ENCODE assay signal across 21 mouse cellular contexts in genomic region chrX:99541916-99542315, GRCm38 (mm10).
"Had no signal": no experiment of that assay in that cellular context is flagged by ENCODE, and none has a peak within 500 bp of the region (broad histone marks: within the 10 kb centered on the region; RNA-seq: fewer than 3 reads in every experiment).

No protein-coding gene starts in this region.

- H3K4me1 ChIP-seq: limb, embryonic 13.5 days; liver, embryonic 12.5 days; liver, embryonic 15.5 days; stomach, embryonic 15.5 days had no signal

- DNase-seq: kidney, adult 11 months; kidney, adult 9 months; kidney, postnatal 25 days; layer of hippocampus, adult 9-11 months; liver; lung, embryonic 14.5 days; right cerebral cortex, adult 18-20 months; right cerebral cortex, postnatal 14 days; spleen, adult 18-20 months; thymus, postnatal 25 days had no signal

- H3K4me3 ChIP-seq: layer of hippocampus, adult 2 months; limb, embryonic 10.5 days; limb, embryonic 13.5 days; liver, embryonic 12.5 days; liver, embryonic 15.5 days; megakaryocyte, embryonic 14.5 days; midbrain, embryonic 10.5 days; midbrain, embryonic 13.5 days; neural tube, embryonic 12.5 days; neural tube, embryonic 15.5 days; stomach, embryonic 15.5 days had no signal

- H3K27ac ChIP-seq: layer of hippocampus, adult 2 months; limb, embryonic 10.5 days; limb, embryonic 13.5 days; liver, embryonic 12.5 days; liver, embryonic 15.5 days; midbrain, embryonic 10.5 days; midbrain, embryonic 13.5 days; neural tube, embryonic 12.5 days; neural tube, embryonic 15.5 days; stomach, embryonic 15.5 days had no signal

- H3K27me3 ChIP-seq: neural tube, embryonic 12.5 days; stomach, embryonic 15.5 days had no signal

- H3K36me3 ChIP-seq: limb, embryonic 10.5 days; limb, embryonic 13.5 days; liver, embryonic 12.5 days; liver, embryonic 15.5 days; midbrain, embryonic 10.5 days; midbrain, embryonic 13.5 days; neural tube, embryonic 12.5 days; neural tube, embryonic 15.5 days; stomach, embryonic 15.5 days had no signal
